Mouse (Mus musculus) stomach, embryonic 16.5 days (tissue): ENCODE measurements around the gene Slc16a11. TPM values are rescaled to one million over a fixed set of nuclear protein-coding genes. Genes with fewer than 3 reads are reported as not detected.

Source experiments
- ATAC-seq: fragments of 200-750 bp; cut with Nextera tagmentation; 2 replicates; pipeline ENCODE4 v1.8.0; 2017; ENCODE audit warnings: moderate number of reproducible peaks, moderate TSS enrichment; ENCODE audit not compliant: insufficient read depth, low FRiP score
- H3K27ac ChIP-seq: fragments of 300-500 bp; sonication (generic); 2 replicates; pipeline ENCODE4 v1.5.1; 2014; ENCODE audit warnings: low read length
- H3K27me3 ChIP-seq: fragments of 300-500 bp; sonication (generic); 2 replicates; pipeline ENCODE4 v1.6.1; 2014; ENCODE audit warnings: low read length, control low read depth, mixed read lengths; ENCODE audit not compliant: control insufficient read depth, insufficient read depth
- H3K36me3 ChIP-seq: fragments of 300-500 bp; sonication (generic); 2 replicates; pipeline ENCODE4 v1.6.1; 2014; ENCODE audit warnings: low read length; ENCODE audit not compliant: control insufficient read depth, insufficient read depth
- H3K4me1 ChIP-seq: fragments of 300-500 bp; sonication (generic); 2 replicates; pipeline ENCODE4 v1.6.1; 2014; ENCODE audit warnings: low read length, control low read depth, mixed read lengths; ENCODE audit not compliant: control insufficient read depth, insufficient read depth
- H3K4me2 ChIP-seq: fragments of 300-500 bp; sonication (generic); 2 replicates; pipeline ENCODE4 v1.6.1; 2014; ENCODE audit warnings: low read depth, low read length, mixed read lengths
- H3K4me3 ChIP-seq: fragments of 300-500 bp; sonication (generic); replicated peaks from 2 replicates; pipeline ENCODE4 v1.5.1; 2014; ENCODE audit warnings: mild to moderate bottlenecking, low read length
- H3K9ac ChIP-seq: fragments of 300-500 bp; sonication (generic); 2 replicates; pipeline ENCODE4 v1.6.1; 2014; ENCODE audit warnings: low read length
- H3K9me3 ChIP-seq: fragments of 300-500 bp; sonication (generic); replicated peaks from 2 replicates; pipeline ENCODE4 v1.6.1; 2016; ENCODE audit warnings: low read length, control low read depth; ENCODE audit not compliant: control insufficient read depth
- WGBS: fragments of 180-500 bp; shearing (Covaris S2); extraction: QIAGEN DNeasy Blood & Tissue Kit; methylation state at CpG from one replicate; pipeline ENCODE4 v1.1.7; 2014; 5-methylcytosine and 5-hydroxymethylcytosine counted together
- polyA plus RNA-seq: library from polyadenylated mRNA; unstranded; fragments of >200 nt; fragmentation: Nextera tagmentation; extraction: Ambion mirVana; gene quantifications from 2 replicates; pipeline ENCODE4 v1.2.1, GENCODE M21; 2015

Slc16a11 gene
- polyA plus RNA-seq, 1 experiment from 2014 or later, result 1.5 TPM

- H3K9ac ChIP-seq, result no peak overlapping the region
- WGBS, result 34% methylated on average over 11 of the region's 11 CpGs
- H3K4me1 ChIP-seq, result peaks cover 6% of the 10 kb centered on the region
- H3K9me3 ChIP-seq, result no peaks in the 10 kb centered on the region
- peak overlapping the region; percentile 38; the same call in 1 of the 2 replicates for H3K27ac ChIP-seq
- H3K4me3 ChIP-seq, result no peak overlapping the region
- no peaks in the 10 kb centered on the region for H3K36me3 ChIP-seq
- no peaks in the 10 kb centered on the region for H3K27me3 ChIP-seq
- H3K4me2 ChIP-seq, result no peak overlapping the region
- ATAC-seq, result no peak
Measured at GRCm38 (mm10) chr11:70193354-70194285, 18.9 kb upstream of the Slc16a11 start.

DNA sequence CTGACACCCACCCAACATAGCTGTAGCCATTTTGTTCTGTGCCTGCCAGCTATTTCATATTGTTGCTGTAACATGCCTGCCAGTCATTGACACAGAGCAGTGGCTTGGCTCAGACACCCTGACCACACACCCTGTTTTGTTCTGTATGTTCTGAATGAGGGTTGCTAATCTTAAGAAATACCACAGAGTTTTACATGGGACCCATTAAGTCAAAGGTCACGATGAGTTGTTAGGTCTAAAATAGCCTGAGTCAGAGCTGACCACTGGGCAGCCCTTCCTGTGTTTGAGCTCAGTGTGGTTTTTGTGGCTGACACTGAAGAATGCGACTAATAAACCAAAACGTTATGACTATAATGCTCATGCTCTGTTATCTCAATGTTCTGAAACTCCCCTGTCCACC is 14.2 kb upstream of the Slc16a11 start:
- Histone ChIP-seq H3K27ac (peak overlapping the region; percentile 52; the same call in 1 of the 2 replicates), H3K9me3 (no peaks in the 10 kb centered on the region)
- no peak for ATAC-seq

DNA sequence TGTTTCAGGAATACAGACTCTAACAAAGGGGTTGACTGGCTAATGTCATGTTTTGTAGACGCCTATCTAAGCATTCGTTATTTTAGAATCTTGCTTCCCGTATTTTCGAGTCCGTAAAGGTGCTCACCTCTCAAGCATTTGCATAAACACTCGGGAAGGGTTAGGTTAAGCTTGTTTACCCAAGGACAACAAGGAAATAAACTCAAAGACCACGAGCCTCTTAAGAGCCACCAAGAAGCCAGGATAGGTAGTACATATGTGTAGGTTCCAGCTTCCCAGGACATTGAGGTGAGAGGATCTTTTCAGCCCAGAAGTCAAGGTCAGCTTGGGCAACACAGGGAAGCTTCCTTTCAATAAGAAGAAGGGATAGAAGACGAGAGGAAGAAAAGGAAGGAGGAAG is 13.4 kb upstream of the Slc16a11 start:
- no peak overlapping the region for H3K9ac ChIP-seq
- H3K4me1 ChIP-seq, result 0 out of 2 replicates have a peak, but pooled peaks cover 2% of the 10 kb centered on the region
- H3K9me3 ChIP-seq, result no peaks in the 10 kb centered on the region
- no peak overlapping the region for H3K4me3 ChIP-seq
- ATAC-seq, result no peak
- WGBS, result 70% methylated on average over 8 of the region's 8 CpGs
- H3K4me2 ChIP-seq, result no peak overlapping the region
- no peaks in the 10 kb centered on the region for H3K27me3 ChIP-seq
- no peak overlapping the region for H3K27ac ChIP-seq
- H3K36me3 ChIP-seq, result no peaks in the 10 kb centered on the region

More for the DNA sequence above, 14.2 kb upstream of the Slc16a11 start:
- Histone ChIP-seq H3K36me3 (no peaks in the 10 kb centered on the region), H3K9ac (no peak overlapping the region), H3K4me3 (no peak overlapping the region), H3K4me2 (no peak overlapping the region), H3K4me1 (peaks cover 8% of the 10 kb centered on the region), H3K27me3 (no peaks in the 10 kb centered on the region)
- WGBS, result 66% methylated on average over 3 of the region's 3 CpGs

GRCm38 (mm10) chr11:70200036-70200608 is 12.4 kb upstream of the Slc16a11 start:
- H3K4me3 ChIP-seq, result no peak overlapping the region
- no peak for ATAC-seq
- no peaks in the 10 kb centered on the region for H3K9me3 ChIP-seq
- H3K27ac ChIP-seq, result 0 out of 2 replicates have a peak overlapping the region, but pooled peaks have one; percentile 41
- H3K27me3 ChIP-seq, result no peaks in the 10 kb centered on the region
- H3K4me2 ChIP-seq, result no peak overlapping the region
- H3K9ac ChIP-seq, result no peak overlapping the region
- H3K4me1 ChIP-seq, result 0 out of 2 replicates have a peak, but pooled peaks cover 2% of the 10 kb centered on the region
- H3K36me3 ChIP-seq, result no peaks in the 10 kb centered on the region
- 88% methylated on average over 5 of the region's 5 CpGs for WGBS

- Histone ChIP-seq H3K27ac (no peak overlapping the region), H3K4me3 (no peak overlapping the region), H3K36me3 (no peaks in the 10 kb centered on the region), H3K9me3 (no peaks in the 10 kb centered on the region), H3K9ac (no peak overlapping the region), H3K4me2 (no peak overlapping the region), H3K27me3 (no peaks in the 10 kb centered on the region), H3K4me1 (0 out of 2 replicates have a peak, but pooled peaks cover 2% of the 10 kb centered on the region)
- ATAC-seq, result peak; percentile 58; the same call in 1 of the 2 replicates
- WGBS, result 38% methylated on average over 5 of the region's 5 CpGs
Measured at GRCm38 (mm10) chr11:70201691-70202090, 10.9 kb upstream of the Slc16a11 start.

- WGBS, result 75% methylated on average over 2 of the region's 2 CpGs
- H3K36me3 ChIP-seq, result no peaks in the 10 kb centered on the region
- ATAC-seq, result no peak
Measured at GRCm38 (mm10) chr11:70206801-70207200, 5.8 kb upstream of the Slc16a11 start.

GRCm38 (mm10) chr11:70207283-70207682 is 5.3 kb upstream of the Slc16a11 start:
- no peak for ATAC-seq
- Histone ChIP-seq H3K9me3 (no peaks in the 10 kb centered on the region), H3K9ac (no peak overlapping the region), H3K27me3 (no peaks in the 10 kb centered on the region), H3K4me1 (no peaks in the 10 kb centered on the region), H3K4me2 (no peak overlapping the region), H3K4me3 (no peak overlapping the region), H3K27ac (no peak overlapping the region), H3K36me3 (no peaks in the 10 kb centered on the region)
- 76% methylated on average over 7 of the region's 7 CpGs for WGBS

More at GRCm38 (mm10) chr11:70206801-70207200, 5.8 kb upstream of the Slc16a11 start:
- Histone ChIP-seq H3K9ac (no peak overlapping the region), H3K4me2 (no peak overlapping the region), H3K27me3 (no peaks in the 10 kb centered on the region), H3K27ac (no peak overlapping the region), H3K9me3 (no peaks in the 10 kb centered on the region), H3K4me3 (no peak overlapping the region), H3K4me1 (no peaks in the 10 kb centered on the region)

DNA sequence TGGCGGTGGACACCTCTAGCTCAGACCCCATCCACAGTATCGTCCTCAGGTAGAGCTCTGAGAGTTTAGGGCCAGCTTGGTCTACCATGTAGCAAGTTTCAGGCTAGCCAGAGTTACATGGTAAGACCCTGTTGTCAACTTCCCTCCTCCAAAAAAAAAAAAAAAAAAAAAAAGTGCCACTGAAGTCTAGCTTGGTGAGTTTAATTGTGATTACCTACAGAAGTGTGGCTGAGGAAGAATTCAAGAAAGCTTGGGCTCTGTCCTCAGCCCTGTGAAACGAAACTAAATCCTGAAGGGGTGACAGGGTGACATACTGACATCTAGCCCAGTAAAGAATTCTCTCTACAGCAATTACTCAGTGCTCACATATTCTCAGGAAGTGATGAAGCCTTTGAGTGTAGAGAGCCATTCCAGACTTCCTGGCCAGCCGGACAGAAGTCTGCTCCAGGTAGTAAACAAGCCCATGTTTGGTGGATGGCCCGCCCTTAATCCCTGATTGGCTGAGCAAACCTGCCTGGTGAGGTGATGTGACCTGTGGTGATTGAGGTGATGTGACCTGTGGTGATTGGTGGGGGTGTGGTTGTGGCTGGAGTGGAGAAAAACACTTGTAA is 3.7 kb upstream of the Slc16a11 start:
- 67% methylated on average over 5 of the region's 5 CpGs for WGBS
- no peaks in the 10 kb centered on the region for H3K9me3 ChIP-seq
- peaks cover 3% of the 10 kb centered on the region; the same call in 1 of the 2 replicates for H3K4me1 ChIP-seq
- no peak overlapping the region for H3K4me3 ChIP-seq
- no peaks in the 10 kb centered on the region for H3K36me3 ChIP-seq
- no peak for ATAC-seq
- no peak overlapping the region for H3K27ac ChIP-seq
- H3K27me3 ChIP-seq, result peaks cover 10% of the 10 kb centered on the region; the same call in 1 of the 2 replicates
- H3K9ac ChIP-seq, result no peak overlapping the region
- no peak overlapping the region for H3K4me2 ChIP-seq
